Mouse (Mus musculus): Measurements from ENCODE around the gene Kcna6. TPM values are rescaled to one million over a fixed set of nuclear protein-coding genes. Genes with fewer than 3 reads are reported as not detected.

The Kcna6 gene
- polyA plus RNA-seq, 1 experiment from 2014 or later = 6.6 TPM

DNA sequence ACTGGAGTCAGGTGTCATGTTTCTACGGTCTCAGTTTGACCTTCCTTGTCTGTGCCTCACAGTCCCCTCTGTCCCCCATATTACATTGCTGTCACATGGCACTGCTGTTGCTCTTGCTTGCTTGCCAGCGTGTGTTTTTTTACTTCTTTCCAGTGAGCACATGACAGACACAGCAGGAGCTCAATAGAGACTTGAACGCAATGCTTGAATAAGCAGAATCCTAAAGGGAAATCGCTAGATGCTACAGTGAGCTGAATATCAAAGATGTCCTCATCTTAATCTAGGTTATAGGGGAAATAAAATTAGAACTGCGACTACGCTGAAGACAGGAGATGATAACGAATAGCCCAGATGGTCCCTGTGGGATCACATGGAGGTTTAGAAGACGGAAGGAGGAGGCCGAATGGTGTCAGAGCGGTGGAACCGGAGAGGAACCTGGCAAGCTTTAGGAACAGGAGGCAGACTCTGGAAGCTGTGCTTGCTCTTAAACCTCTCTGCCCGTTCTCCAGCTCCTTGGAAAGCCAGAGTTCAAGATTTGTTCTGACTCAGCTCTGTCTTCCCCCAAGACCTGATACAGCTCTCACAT, 29.8 kb upstream of the Kcna6 start:
- 83% methylated on average over 12 of the region's 12 CpGs for WGBS
- Histone ChIP-seq H3K27ac (replicated peaks; ENCODE audit: low read depth, low read length) (no peak overlapping the region), H3K9ac (replicated peaks; ENCODE audit: low read length) (no peak overlapping the region), H3K27me3 (ENCODE audit: control insufficient read depth, insufficient read depth, low read length) (no peaks in the 10 kb centered on the region), H3K4me2 (ENCODE audit: low read depth, low read length) (no peak overlapping the region), H3K4me3 (ENCODE audit: low read depth, low read length) (no peak overlapping the region), H3K36me3 (replicated peaks; ENCODE audit: control insufficient read depth, insufficient read depth, low read depth, low read length) (no peaks in the 10 kb centered on the region), H3K9me3 (replicated peaks; ENCODE audit: control insufficient read depth, low read length) (no peaks in the 10 kb centered on the region), H3K4me1 (ENCODE audit: control insufficient read depth, insufficient read depth, low read length) (no peaks in the 10 kb centered on the region)
- ATAC-seq (replicated peaks; ENCODE audit: insufficient number of reproducible peaks, low FRiP score, low TSS enrichment, low read depth) (no peak), DNase-seq (ENCODE audit: low spot score) (no peak)

GRCm38 (mm10) chr6:126768957-126769665, 28.6 kb upstream of the Kcna6 start:
- no peaks in the 10 kb centered on the region for H3K36me3 ChIP-seq (replicated peaks; ENCODE audit: control insufficient read depth, insufficient read depth, low read depth, low read length)
- no peak for ATAC-seq (replicated peaks; ENCODE audit: insufficient number of reproducible peaks, low FRiP score, low TSS enrichment, low read depth)
- H3K27ac ChIP-seq (replicated peaks; ENCODE audit: low read depth, low read length) = no peak overlapping the region
- no peaks in the 10 kb centered on the region for H3K4me1 ChIP-seq (ENCODE audit: control insufficient read depth, insufficient read depth, low read length)
- H3K9ac ChIP-seq (replicated peaks; ENCODE audit: low read length) = no peak overlapping the region
- no peaks in the 10 kb centered on the region for H3K9me3 ChIP-seq (replicated peaks; ENCODE audit: control insufficient read depth, low read length)
- 66% methylated on average over 11 of the region's 11 CpGs for WGBS
- H3K4me3 ChIP-seq (ENCODE audit: low read depth, low read length) = no peak overlapping the region
- no peak overlapping the region for H3K4me2 ChIP-seq (ENCODE audit: low read depth, low read length)
- DNase-seq (ENCODE audit: low spot score) = no peak
- H3K27me3 ChIP-seq (ENCODE audit: control insufficient read depth, insufficient read depth, low read length) = no peaks in the 10 kb centered on the region

DNA sequence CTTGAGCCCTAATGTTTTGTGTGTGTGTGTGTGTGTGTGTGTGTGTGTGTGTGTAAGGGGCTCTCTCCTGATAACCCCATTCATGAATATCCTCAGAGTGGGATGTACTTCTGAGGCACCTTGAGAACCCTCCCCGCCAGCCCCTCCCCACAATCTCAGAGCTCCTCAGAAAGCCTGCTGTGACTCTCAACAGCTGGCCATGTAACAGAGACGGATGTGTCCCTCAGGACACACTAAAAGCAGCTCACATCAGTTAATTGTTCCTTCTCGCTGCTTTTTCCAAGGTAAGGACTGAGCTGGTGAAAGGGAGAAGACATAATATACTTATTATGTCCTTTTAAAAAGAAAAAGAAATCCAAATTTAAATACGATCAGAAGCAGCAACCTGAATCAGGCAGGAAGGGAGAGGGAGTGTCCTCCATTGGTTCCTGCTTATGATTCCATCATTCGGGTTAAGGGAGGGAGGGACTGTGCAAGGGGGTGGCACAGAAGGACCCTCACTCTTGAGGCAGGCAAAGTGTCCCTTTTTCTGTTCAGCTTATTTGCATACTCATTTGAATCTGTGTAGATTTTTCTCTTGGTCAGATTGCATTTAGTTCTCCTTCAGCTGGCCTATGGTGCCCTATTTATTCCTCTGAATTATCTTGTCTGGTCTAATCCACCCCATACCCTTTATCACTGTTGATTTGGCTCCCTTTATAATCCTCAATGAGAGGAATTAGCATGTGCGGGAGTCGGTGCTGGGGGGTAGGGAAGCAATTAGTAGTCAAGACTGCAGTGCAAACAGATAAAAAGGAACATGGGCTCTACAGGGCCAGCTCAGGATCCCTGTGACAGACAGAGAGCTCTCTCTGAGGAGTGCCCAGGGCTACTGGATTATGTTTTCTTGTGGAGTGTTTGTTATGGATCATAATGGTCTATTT, 27.4 kb upstream of the Kcna6 start:
- no peak overlapping the region for H3K4me2 ChIP-seq (ENCODE audit: low read depth, low read length)
- ATAC-seq (replicated peaks; ENCODE audit: insufficient number of reproducible peaks, low FRiP score, low TSS enrichment, low read depth) = no peak
- H3K9me3 ChIP-seq (replicated peaks; ENCODE audit: control insufficient read depth, low read length) = no peaks in the 10 kb centered on the region
- no peak for DNase-seq (ENCODE audit: low spot score)
- no peak overlapping the region for H3K4me3 ChIP-seq (ENCODE audit: low read depth, low read length)
- H3K4me1 ChIP-seq (ENCODE audit: control insufficient read depth, insufficient read depth, low read length) = no peaks in the 10 kb centered on the region
- H3K27ac ChIP-seq (replicated peaks; ENCODE audit: low read depth, low read length) = no peak overlapping the region
- no peak overlapping the region for H3K9ac ChIP-seq (replicated peaks; ENCODE audit: low read length)
- no peaks in the 10 kb centered on the region for H3K36me3 ChIP-seq (replicated peaks; ENCODE audit: control insufficient read depth, insufficient read depth, low read depth, low read length)
- no peaks in the 10 kb centered on the region for H3K27me3 ChIP-seq (ENCODE audit: control insufficient read depth, insufficient read depth, low read length)
- 22% methylated on average over 7 of the region's 7 CpGs for WGBS

GRCm38 (mm10) chr6:126766552-126766951, 26.1 kb upstream of the Kcna6 start:
- peak; percentile 35 for DNase-seq (ENCODE audit: low spot score)
- no peaks in the 10 kb centered on the region for H3K4me1 ChIP-seq (ENCODE audit: control insufficient read depth, insufficient read depth, low read length)
- 56% methylated on average over 5 of the region's 5 CpGs for WGBS
- no peaks in the 10 kb centered on the region for H3K36me3 ChIP-seq (replicated peaks; ENCODE audit: control insufficient read depth, insufficient read depth, low read depth, low read length)
- no peak overlapping the region; the same call in 1 of the 2 replicates for H3K27ac ChIP-seq (replicated peaks; ENCODE audit: low read depth, low read length)
- H3K4me3 ChIP-seq (ENCODE audit: low read depth, low read length) = no peak overlapping the region
- no peaks in the 10 kb centered on the region for H3K27me3 ChIP-seq (ENCODE audit: control insufficient read depth, insufficient read depth, low read length)
- no peak for ATAC-seq (replicated peaks; ENCODE audit: insufficient number of reproducible peaks, low FRiP score, low TSS enrichment, low read depth)
- no peak overlapping the region for H3K4me2 ChIP-seq (ENCODE audit: low read depth, low read length)
- no peaks in the 10 kb centered on the region for H3K9me3 ChIP-seq (replicated peaks; ENCODE audit: control insufficient read depth, low read length)
- no peak overlapping the region for H3K9ac ChIP-seq (replicated peaks; ENCODE audit: low read length)

DNA sequence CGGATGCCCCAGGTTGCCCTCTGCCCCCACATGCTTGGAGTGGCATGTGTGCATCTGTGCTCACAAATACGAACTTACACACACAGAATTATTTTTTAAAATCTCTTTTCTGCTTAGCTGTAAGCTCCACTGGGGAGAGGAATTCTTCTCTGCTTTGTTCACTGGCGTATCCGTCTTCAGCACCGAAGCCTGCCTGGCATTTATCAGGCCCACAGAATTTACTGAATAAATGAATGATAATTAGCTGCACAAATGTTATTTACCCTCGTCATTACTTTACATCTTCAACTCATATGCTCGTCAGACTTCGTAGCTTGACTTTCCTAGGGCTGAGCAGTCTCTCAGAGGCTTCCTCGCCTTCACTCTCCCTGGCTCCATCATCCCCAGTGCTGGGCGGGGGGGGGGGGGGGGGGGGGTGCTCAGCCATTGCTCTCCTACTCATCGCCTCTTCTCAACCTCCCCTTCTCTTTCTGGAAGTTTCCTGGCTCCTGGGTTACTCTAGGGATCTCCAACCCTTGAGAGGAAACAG, 24.2 kb upstream of the Kcna6 start:
- H3K27ac ChIP-seq (replicated peaks; ENCODE audit: low read depth, low read length) = no peak overlapping the region
- WGBS = 76% methylated on average over 10 of the region's 11 CpGs
- no peak for ATAC-seq (replicated peaks; ENCODE audit: insufficient number of reproducible peaks, low FRiP score, low TSS enrichment, low read depth)

GRCm38 (mm10) chr6:126761362-126761761, 20.9 kb upstream of the Kcna6 start:
- H3K4me3 ChIP-seq (ENCODE audit: low read depth, low read length) = no peak overlapping the region
- no peaks in the 10 kb centered on the region for H3K9me3 ChIP-seq (replicated peaks; ENCODE audit: control insufficient read depth, low read length)
- H3K27ac ChIP-seq (replicated peaks; ENCODE audit: low read depth, low read length) = no peak overlapping the region
- H3K4me1 ChIP-seq (ENCODE audit: control insufficient read depth, insufficient read depth, low read length) = peaks cover 1% of the 10 kb centered on the region; the same call in 1 of the 2 replicates
- no peaks in the 10 kb centered on the region for H3K27me3 ChIP-seq (ENCODE audit: control insufficient read depth, insufficient read depth, low read length)
- no peak overlapping the region for H3K9ac ChIP-seq (replicated peaks; ENCODE audit: low read length)
- WGBS = 85% methylated on average over 4 of the region's 4 CpGs
- ATAC-seq (replicated peaks; ENCODE audit: insufficient number of reproducible peaks, low FRiP score, low TSS enrichment, low read depth) (no peak), DNase-seq (ENCODE audit: low spot score) (no peak)
- H3K4me2 ChIP-seq (ENCODE audit: low read depth, low read length) = no peak overlapping the region
- H3K36me3 ChIP-seq (replicated peaks; ENCODE audit: control insufficient read depth, insufficient read depth, low read depth, low read length) = no peaks in the 10 kb centered on the region

More for the DNA sequence above, 24.2 kb upstream of the Kcna6 start:
- Histone ChIP-seq H3K4me1 (ENCODE audit: control insufficient read depth, insufficient read depth, low read length) (no peaks in the 10 kb centered on the region), H3K9ac (replicated peaks; ENCODE audit: low read length) (no peak overlapping the region), H3K36me3 (replicated peaks; ENCODE audit: control insufficient read depth, insufficient read depth, low read depth, low read length) (no peaks in the 10 kb centered on the region), H3K27me3 (ENCODE audit: control insufficient read depth, insufficient read depth, low read length) (no peaks in the 10 kb centered on the region), H3K4me3 (ENCODE audit: low read depth, low read length) (no peak overlapping the region), H3K4me2 (ENCODE audit: low read depth, low read length) (no peak overlapping the region), H3K9me3 (replicated peaks; ENCODE audit: control insufficient read depth, low read length) (no peaks in the 10 kb centered on the region)
- no peak for DNase-seq (ENCODE audit: low spot score)

- WGBS = 9% methylated on average over 8 of the region's 8 CpGs
- Histone ChIP-seq H3K27ac (replicated peaks; ENCODE audit: low read depth, low read length) (peak overlapping the region; percentile 73), H3K36me3 (replicated peaks; ENCODE audit: control insufficient read depth, insufficient read depth, low read depth, low read length) (no peaks in the 10 kb centered on the region)
These were observed 15.4 kb upstream of the Kcna6 start for GRCm38 (mm10) chr6:126755729-126756411.

More at GRCm38 (mm10) chr6:126755729-126756411, 15.4 kb upstream of the Kcna6 start:
- ATAC-seq (replicated peaks; ENCODE audit: insufficient number of reproducible peaks, low FRiP score, low TSS enrichment, low read depth) = peak; percentile 75
- peaks cover 7% of the 10 kb centered on the region for H3K4me1 ChIP-seq (ENCODE audit: control insufficient read depth, insufficient read depth, low read length)
- peak; percentile 86 for DNase-seq (ENCODE audit: low spot score)
- peak overlapping the region; percentile 19 for H3K4me2 ChIP-seq (ENCODE audit: low read depth, low read length)
- no peaks in the 10 kb centered on the region for H3K9me3 ChIP-seq (replicated peaks; ENCODE audit: control insufficient read depth, low read length)
- no peak overlapping the region for H3K9ac ChIP-seq (replicated peaks; ENCODE audit: low read length)
- H3K27me3 ChIP-seq (ENCODE audit: control insufficient read depth, insufficient read depth, low read length) = no peaks in the 10 kb centered on the region
- no peak overlapping the region for H3K4me3 ChIP-seq (ENCODE audit: low read depth, low read length)

All from embryonic facial prominence, embryonic 11.5 days (tissue).